ENCODE assay signal across 9 mouse cellular contexts in genomic region chr5:33430511-33431172, GRCm38 (mm10). TPM values are rescaled to one million over a fixed set of nuclear protein-coding genes. Genes with fewer than 3 reads are reported as not detected.
DNase-seq lines count a peak whose midpoint lies in the region; ATAC-seq and TF ChIP-seq lines count a peak whose summit lies in the region.
"Had no signal": no experiment of that assay in that cellular context is flagged by ENCODE, and none has a peak within 500 bp of the region (broad histone marks: within the 10 kb centered on the region; RNA-seq: fewer than 3 reads in every experiment).

No protein-coding gene starts in this region.

- H3K4me3 ChIP-seq in heart, embryonic 13.5 days: peak overlapping the region; percentile 46
- peak overlapping the region; percentile 30 for H3K4me3 ChIP-seq in hindbrain, embryonic 11.5 days (ENCODE audit: low read depth, low read length)
- H3K4me3 ChIP-seq in midbrain, embryonic 13.5 days (replicated peaks): peak overlapping the region; percentile 20

- H3K9me3 ChIP-seq in heart, embryonic 13.5 days: no peaks in the 10 kb centered on the region
- no peaks in the 10 kb centered on the region for H3K9me3 ChIP-seq in hindbrain, embryonic 11.5 days (ENCODE audit: control insufficient read depth, low read length)
- H3K9me3 ChIP-seq in midbrain, embryonic 13.5 days: no peaks in the 10 kb centered on the region

- peaks cover 98% of the 10 kb centered on the region for H3K27me3 ChIP-seq in heart, embryonic 13.5 days (replicated peaks)
- peaks cover 83% of the 10 kb centered on the region for H3K27me3 ChIP-seq in hindbrain, embryonic 11.5 days (ENCODE audit: control insufficient read depth, insufficient read depth, low read length)
- peaks cover 98% of the 10 kb centered on the region for H3K27me3 ChIP-seq in midbrain, embryonic 13.5 days

- H3K27ac ChIP-seq in heart, embryonic 13.5 days (replicated peaks): no peak overlapping the region
- H3K27ac ChIP-seq in hindbrain, embryonic 11.5 days (ENCODE audit: low read depth, low read length): no peak overlapping the region
- no peak overlapping the region for H3K27ac ChIP-seq in midbrain, embryonic 13.5 days

- ATAC-seq in heart, embryonic 13.5 days (ENCODE audit: extremely low read depth, insufficient number of reproducible peaks, low FRiP score, low TSS enrichment): no peak
- ATAC-seq in hindbrain, embryonic 11.5 days (ENCODE audit: low FRiP score): no peak
- ATAC-seq in midbrain, embryonic 13.5 days: no peak

- no peak for TF ChIP-seq POLR2A in brain, embryonic 14.5 days (IDR thresholded peaks at IDR 0.05; ENCODE audit: borderline replicate concordance, extremely low read depth, insufficient read depth, insufficient read length, poor library complexity, severe bottlenecking)

- TF ChIP-seq CTCF in brain, embryonic 14.5 days (IDR thresholded peaks at IDR 0.05; ENCODE audit: borderline replicate concordance, extremely low read depth, insufficient read depth, insufficient read length): no peak

- no peaks in the 10 kb centered on the region for H3K36me3 ChIP-seq in heart, embryonic 13.5 days
- no peaks in the 10 kb centered on the region for H3K36me3 ChIP-seq in hindbrain, embryonic 11.5 days (ENCODE audit: control insufficient read depth, insufficient read depth, low read length)
- no peaks in the 10 kb centered on the region for H3K36me3 ChIP-seq in midbrain, embryonic 13.5 days

- intact Hi-C loops in heart, postnatal 14 days (cut with DNase I): no loop called here

- 1% methylated on average over 56 of the region's 64 CpGs for WGBS in heart, embryonic 13.5 days
- 2% methylated on average over 60 of the region's 64 CpGs for WGBS in hindbrain, embryonic 11.5 days
- WGBS in midbrain, embryonic 13.5 days: 1% methylated on average over 64 of the region's 64 CpGs

- H3K4me2 ChIP-seq in heart, embryonic 13.5 days: peak overlapping the region; percentile 67
- peak overlapping the region; percentile 44 for H3K4me2 ChIP-seq in hindbrain, embryonic 11.5 days (replicated peaks; ENCODE audit: low read depth, low read length)
- peak overlapping the region; percentile 37 for H3K4me2 ChIP-seq in midbrain, embryonic 13.5 days (replicated peaks)

- peaks cover 44% of the 10 kb centered on the region for H3K4me1 ChIP-seq in heart, embryonic 13.5 days
- H3K4me1 ChIP-seq in hindbrain, embryonic 11.5 days (replicated peaks; ENCODE audit: control insufficient read depth, insufficient read depth, low read length): peaks cover 28% of the 10 kb centered on the region
- peaks cover 47% of the 10 kb centered on the region for H3K4me1 ChIP-seq in midbrain, embryonic 13.5 days (replicated peaks)

- no peak for DNase-seq in heart, postnatal 14 days
- peak; percentile 31 for DNase-seq in brain, embryonic 14.5 days (ENCODE audit: low read depth)
- DNase-seq in hindbrain, embryonic 11.5 days (ENCODE audit: low spot score): peak; percentile 46
- no peak for DNase-seq in urinary bladder, postnatal 4 days (ENCODE audit: low spot score in 2 of 2)
- no peak for DNase-seq in urinary bladder, postnatal 25 days (ENCODE audit: low spot score)
- no peak for DNase-seq in ovary, adult 18-20 months (ENCODE audit: low spot score)

- no peak overlapping the region for H3K9ac ChIP-seq in heart, embryonic 13.5 days
- H3K9ac ChIP-seq in hindbrain, embryonic 11.5 days (ENCODE audit: low read depth, low read length): 0 out of 2 replicates have a peak overlapping the region, but pooled peaks have one; percentile 11
- no peak overlapping the region for H3K9ac ChIP-seq in midbrain, embryonic 13.5 days (replicated peaks)

RNA-seq across cellular contexts. Expression of gene Nkx1-1, which starts 3.1 kb away (rescaled TPM):
- not detected in 2 replicates for polyA plus RNA-seq in heart, embryonic 13.5 days (2015; fragmentation: Nextera tagmentation; extraction: Ambion mirVana)
- total RNA-seq in heart, postnatal 14 days (2021): not detected
- 1.8 and 4.1 TPM in 2 replicates for polyA plus RNA-seq in brain, embryonic 14.5 days (2012; rRNA removed)
- polyA plus RNA-seq in hindbrain, embryonic 11.5 days (2014; fragmentation: Nextera tagmentation; extraction: Ambion mirVana): 0.32 and 0.60 TPM in 2 replicates
- polyA plus RNA-seq in midbrain, embryonic 13.5 days (2015; fragmentation: Nextera tagmentation; extraction: Ambion mirVana): not detected in 2 replicates
- total RNA-seq: MEL had no signal

RNA-seq across cellular contexts. Expression of gene Uvssa, which starts 52.3 kb away (rescaled TPM):
- 3.9 and 4.0 TPM in 2 replicates for polyA plus RNA-seq in heart, embryonic 13.5 days (2015; fragmentation: Nextera tagmentation; extraction: Ambion mirVana)
- 1 to 10 TPM; 4.4 to 6.2 TPM for total RNA-seq in heart, postnatal 14 days (2021)
- 6.6 and 7.5 TPM in 2 replicates for polyA plus RNA-seq in brain, embryonic 14.5 days (2012; rRNA removed)
- 6.9 and 7.9 TPM in 2 replicates for polyA plus RNA-seq in hindbrain, embryonic 11.5 days (2014; fragmentation: Nextera tagmentation; extraction: Ambion mirVana)
- polyA plus RNA-seq in midbrain, embryonic 13.5 days (2015; fragmentation: Nextera tagmentation; extraction: Ambion mirVana): 9.4 and 9.9 TPM in 2 replicates

Comparison
In these comparisons a context has a peak if more than half of its experiments do, and no peak if none do; other contexts are left out.
1. DNase-seq: peak in brain, embryonic 14.5 days (single experiment) and hindbrain, embryonic 11.5 days (single experiment); none in heart, postnatal 14 days (0 of 2), urinary bladder, postnatal 4 days (0 of 2), urinary bladder, postnatal 25 days (single experiment) and ovary, adult 18-20 months (single experiment).
2. Peak in every context shown above with its lines, with median percentiles within 50 percentile points of each other: H3K4me2 ChIP-seq and H3K4me3 ChIP-seq.